Mouse (Mus musculus) kidney, postnatal 4 days (tissue): ENCODE measurements around the gene Tmem40.

Source experiments
- DNase-seq, 2 experiments: peaks; one replicate each; pipeline ENCODE4 v3.0.0; 2021; ENCODE audit warnings: mixed read lengths in 2 of 2

Tmem40 gene

GRCm38 (mm10) chr6:115768207-115768606 is 6.0 kb upstream of the Tmem40 start:
- peak in 1 of 2 experiments; percentile 20 for DNase-seq

GRCm38 (mm10) chr6:115767357-115767756 is 5.1 kb upstream of the Tmem40 start:
- DNase-seq = no peak

- peak; percentile 78 to 87 for DNase-seq
Observed at GRCm38 (mm10) chr6:115764179-115764578, 2.0 kb upstream of the Tmem40 start.

- DNase-seq = no peak
Observed at GRCm38 (mm10) chr6:115760982-115761381, 1.2 kb downstream of the Tmem40 start.

- no peak for DNase-seq
Observed at GRCm38 (mm10) chr6:115760137-115760536, 2.1 kb downstream of the Tmem40 start.

- DNase-seq = no peak
Observed at GRCm38 (mm10) chr6:115759461-115759860, 2.7 kb downstream of the Tmem40 start.

GRCm38 (mm10) chr6:115758981-115759435 is 3.2 kb downstream of the Tmem40 start:
- DNase-seq = peak in 1 of 2 experiments; percentile 27

GRCm38 (mm10) chr6:115755536-115755935 is 6.7 kb downstream of the Tmem40 start:
- DNase-seq = no peak

- no peak for DNase-seq
Observed at GRCm38 (mm10) chr6:115746326-115746725, 15.9 kb downstream of the Tmem40 start.

GRCm38 (mm10) chr6:115743569-115743968 is 18.6 kb downstream of the Tmem40 start:
- peak; percentile 42 to 51 for DNase-seq

- no peak for DNase-seq
Observed at GRCm38 (mm10) chr6:115739056-115739455, 23.2 kb downstream of the Tmem40 start.

- peak; percentile 66 to 67 for DNase-seq
Observed at GRCm38 (mm10) chr6:115734909-115735308, 27.3 kb downstream of the Tmem40 start.

- no peak for DNase-seq
Observed at GRCm38 (mm10) chr6:115732341-115732928, 29.8 kb downstream of the Tmem40 start.

GRCm38 (mm10) chr6:115730560-115731342 is 31.5 kb downstream of the Tmem40 start:
- peak in 1 of 2 experiments; percentile 23 for DNase-seq

- no peak for DNase-seq
Observed at GRCm38 (mm10) chr6:115727570-115727969, 34.6 kb downstream of the Tmem40 start.

GRCm38 (mm10) chr6:115727108-115727507 is 35.1 kb downstream of the Tmem40 start:
- DNase-seq = peak; percentile 71 to 76

GRCm38 (mm10) chr6:115722246-115722645 is 40.0 kb downstream of the Tmem40 start:
- no peak for DNase-seq

- peak; percentile 53 to 74 for DNase-seq
Observed at GRCm38 (mm10) chr6:115717715-115718558, 44.3 kb downstream of the Tmem40 start.

- DNase-seq = peak in 1 of 2 experiments; percentile 30
Observed at GRCm38 (mm10) chr6:115717101-115717652, 45.0 kb downstream of the Tmem40 start.

- DNase-seq = no peak
Observed at GRCm38 (mm10) chr6:115711261-115711660, 50.9 kb downstream of the Tmem40 start.

GRCm38 (mm10) chr6:115702901-115703300 is 59.3 kb downstream of the Tmem40 start:
- DNase-seq = peak; percentile 12 to 25

- DNase-seq = peak in 1 of 2 experiments; percentile 22
Observed at GRCm38 (mm10) chr6:115701302-115701701, 60.9 kb downstream of the Tmem40 start.

GRCm38 (mm10) chr6:115700778-115701177 is 61.4 kb downstream of the Tmem40 start:
- DNase-seq = no peak
